Mouse (Mus musculus) embryonic facial prominence, embryonic 12.5 days (tissue): ENCODE measurements around the gene Olfr156. TPM values are rescaled to one million over a fixed set of nuclear protein-coding genes. Genes with fewer than 3 reads are reported as not detected.

Experiments
- ATAC-seq: fragments of 200-750 bp; cut with Nextera tagmentation; 2 replicates; pipeline ENCODE4 v1.8.0; 2017; ENCODE audit not compliant: insufficient number of reproducible peaks, insufficient read depth, low FRiP score, low TSS enrichment
- H3K27ac ChIP-seq: fragments of 300-500 bp; sonication (generic); 2 replicates; pipeline ENCODE4 v1.5.1; 2016; ENCODE audit warnings: mild to moderate bottlenecking
- H3K27me3 ChIP-seq: fragments of 300-500 bp; sonication (generic); 2 replicates; pipeline ENCODE4 v1.6.1; 2016; ENCODE audit warnings: mild to moderate bottlenecking, moderate library complexity
- H3K36me3 ChIP-seq: fragments of 300-500 bp; sonication (generic); 2 replicates; pipeline ENCODE4 v1.6.1; 2016; ENCODE audit warnings: mild to moderate bottlenecking
- H3K4me1 ChIP-seq: fragments of 300-500 bp; sonication (generic); 2 replicates; pipeline ENCODE4 v1.6.1; 2016
- H3K4me2 ChIP-seq: fragments of 300-500 bp; sonication (generic); replicated peaks from 2 replicates; pipeline ENCODE4 v1.6.1; 2016; ENCODE audit warnings: mild to moderate bottlenecking, moderate library complexity
- H3K4me3 ChIP-seq: fragments of 300-500 bp; sonication (generic); 2 replicates; pipeline ENCODE4 v1.5.1; 2016; ENCODE audit warnings: mild to moderate bottlenecking
- H3K9ac ChIP-seq: fragments of 300-500 bp; sonication (generic); 2 replicates; pipeline ENCODE4 v1.6.1; 2016; ENCODE audit warnings: mild to moderate bottlenecking, moderate library complexity
- H3K9me3 ChIP-seq: fragments of 300-500 bp; sonication (generic); 2 replicates; pipeline ENCODE4 v1.6.1; 2016; ENCODE audit warnings: mild to moderate bottlenecking, moderate library complexity
- WGBS: fragments of 180-500 bp; shearing (Covaris S2); methylation state at CpG from one replicate; pipeline ENCODE4 v1.1.7; 2016; 5-methylcytosine and 5-hydroxymethylcytosine counted together
- polyA plus RNA-seq: library from polyadenylated mRNA; unstranded; fragments of >200 nt; fragmentation: Nextera tagmentation; extraction: Ambion mirVana; gene quantifications from 2 replicates; pipeline ENCODE4 v1.2.1, GENCODE M21; 2016

The Olfr156 gene
- 0.09 and 0.31 TPM in 2 replicates for polyA plus RNA-seq

DNA sequence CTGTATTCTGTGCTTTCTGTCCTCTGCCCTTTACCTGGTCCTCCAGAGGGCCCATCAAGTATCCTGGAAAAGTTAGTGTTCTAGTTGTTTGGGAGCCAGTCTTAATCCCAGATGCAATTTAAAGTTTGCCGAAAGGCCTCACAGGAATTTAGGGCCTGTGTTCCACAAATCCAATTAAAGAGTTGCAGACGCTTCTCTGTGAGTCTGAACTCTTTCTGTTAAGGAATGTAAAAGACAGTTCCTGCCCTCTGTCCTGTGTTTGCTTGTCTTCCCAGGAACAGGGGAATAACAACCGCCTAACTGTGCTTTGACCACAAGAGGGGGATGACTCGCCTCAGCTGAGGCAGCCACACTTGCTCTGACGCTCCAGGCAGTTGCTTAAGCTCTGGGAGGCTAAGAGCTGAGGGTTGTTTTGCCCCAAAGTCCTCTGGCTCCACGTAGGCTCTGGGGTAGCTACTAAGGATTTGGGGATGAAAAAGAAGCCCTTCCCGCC lies at the start of gene Olfr156:
Gene Olfr156, minus strand, starts transcription at position 51 of the 493 bp plus-strand sequence.
- no peak for ATAC-seq
- Histone ChIP-seq H3K4me3 (no peak within 1 kb of the TSS), H3K4me2 (no peak within 1 kb of the TSS), H3K36me3 (no peaks in the 10 kb centered on the region), H3K27me3 (no peaks in the 10 kb centered on the region), H3K4me1 (0 out of 2 replicates have a peak, but pooled peaks cover 6% of the 10 kb centered on the region), H3K27ac (no peak within 1 kb of the TSS), H3K9me3 (no peaks in the 10 kb centered on the region), H3K9ac (no peak within 1 kb of the TSS)
- 9% methylated on average over 7 of the region's 7 CpGs for WGBS

DNA sequence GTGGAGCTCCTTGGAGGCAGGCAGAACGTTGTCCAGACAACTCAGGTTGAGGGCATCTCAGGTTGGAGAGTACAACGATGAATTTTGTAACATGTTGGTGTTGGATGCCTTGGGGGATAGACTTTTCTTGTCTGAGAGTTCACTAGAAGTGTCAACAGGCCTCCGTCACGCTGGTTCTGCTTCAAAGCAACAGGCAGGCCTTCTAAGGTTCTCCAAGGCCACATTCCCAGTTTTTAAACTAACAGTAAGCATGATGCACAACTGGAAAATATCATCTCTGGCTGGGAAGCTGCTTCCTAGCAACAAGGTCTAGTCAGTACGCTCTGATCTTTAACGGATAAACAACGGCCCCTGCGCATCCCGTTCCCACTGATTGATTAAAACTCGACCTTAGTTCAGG lies 46.1 kb upstream of the Olfr156 start:
- no peak overlapping the region for H3K9ac ChIP-seq
- no peak overlapping the region for H3K4me2 ChIP-seq
- no peak overlapping the region for H3K27ac ChIP-seq
- H3K4me1 ChIP-seq: 0 out of 2 replicates have a peak, but pooled peaks cover 4% of the 10 kb centered on the region
- WGBS: 79% methylated on average over 10 of the region's 10 CpGs
- no peaks in the 10 kb centered on the region for H3K36me3 ChIP-seq
- no peaks in the 10 kb centered on the region for H3K27me3 ChIP-seq
- H3K4me3 ChIP-seq: no peak overlapping the region
- H3K9me3 ChIP-seq: 0 out of 2 replicates have a peak, but pooled peaks cover 3% of the 10 kb centered on the region
- ATAC-seq: no peak

DNA sequence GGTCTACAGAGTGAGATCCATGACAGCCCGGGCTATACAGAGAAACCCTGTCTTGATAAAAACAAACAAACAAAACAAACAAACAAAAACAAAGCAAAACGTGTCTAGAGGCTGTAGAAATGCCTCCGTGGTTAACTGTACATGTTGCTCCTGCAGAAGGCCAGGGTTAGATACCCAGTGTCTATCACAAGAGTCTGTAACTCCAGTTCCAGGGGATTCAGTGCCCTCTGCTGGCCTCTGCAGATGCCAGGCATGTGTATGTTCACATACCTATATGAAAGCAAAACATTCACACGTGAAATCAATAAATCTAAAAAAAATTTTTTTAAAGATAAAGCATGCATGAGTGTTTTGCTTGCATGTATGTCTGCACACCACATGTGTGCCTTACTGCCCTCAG lies 39.6 kb upstream of the Olfr156 start:
- no peaks in the 10 kb centered on the region for H3K36me3 ChIP-seq
- H3K9me3 ChIP-seq: no peaks in the 10 kb centered on the region
- no peaks in the 10 kb centered on the region for H3K4me1 ChIP-seq
- WGBS: 66% methylated on average over 4 of the region's 4 CpGs
- no peak for ATAC-seq
- H3K27ac ChIP-seq: no peak overlapping the region
- no peak overlapping the region for H3K4me3 ChIP-seq
- no peaks in the 10 kb centered on the region for H3K27me3 ChIP-seq
- H3K9ac ChIP-seq: no peak overlapping the region
- H3K4me2 ChIP-seq: no peak overlapping the region

DNA sequence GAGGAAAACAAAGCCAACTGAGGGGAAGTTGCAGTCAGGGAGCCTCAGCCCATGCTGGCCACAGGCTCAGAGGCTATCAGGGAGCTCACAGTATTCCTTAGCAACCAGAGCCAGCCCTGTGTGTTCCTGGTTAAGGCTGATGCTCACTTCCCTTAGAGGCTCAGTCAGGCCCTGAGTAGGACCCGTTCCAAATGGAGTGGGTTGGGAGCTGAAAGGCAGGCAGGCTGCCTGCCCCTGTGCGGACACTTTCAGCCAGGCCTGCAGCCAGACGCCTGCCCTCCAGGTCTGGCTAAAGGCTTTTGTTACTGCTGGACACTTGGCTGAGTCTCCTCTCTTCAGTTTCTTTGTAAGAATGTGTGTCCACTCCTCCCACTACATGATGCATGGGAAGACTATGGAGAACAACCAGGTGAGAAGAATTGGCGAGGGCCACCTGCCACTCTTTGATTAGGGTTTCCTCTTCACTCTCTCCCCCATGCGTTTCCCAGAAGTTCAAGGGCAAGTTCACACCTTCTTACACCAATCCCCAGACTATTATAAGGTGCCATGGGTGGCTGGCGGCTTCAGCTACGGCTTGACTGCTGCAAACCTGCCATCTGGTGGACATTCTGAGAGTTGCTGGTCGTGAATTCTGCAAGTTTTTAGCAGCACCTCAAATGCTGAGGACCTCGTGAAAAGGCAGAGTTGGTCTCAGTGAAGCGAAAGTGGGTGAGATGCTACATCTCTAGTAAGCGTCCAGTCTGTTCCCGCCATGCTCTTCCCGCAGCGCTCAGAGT lies 37.2 kb upstream of the Olfr156 start:
- Histone ChIP-seq H3K4me3 (no peak overlapping the region), H3K27ac (no peak overlapping the region), H3K36me3 (no peaks in the 10 kb centered on the region), H3K4me1 (no peaks in the 10 kb centered on the region), H3K9me3 (no peaks in the 10 kb centered on the region), H3K4me2 (no peak overlapping the region), H3K27me3 (no peaks in the 10 kb centered on the region), H3K9ac (no peak overlapping the region)
- no peak for ATAC-seq
- 18% methylated on average over 14 of the region's 14 CpGs for WGBS

DNA sequence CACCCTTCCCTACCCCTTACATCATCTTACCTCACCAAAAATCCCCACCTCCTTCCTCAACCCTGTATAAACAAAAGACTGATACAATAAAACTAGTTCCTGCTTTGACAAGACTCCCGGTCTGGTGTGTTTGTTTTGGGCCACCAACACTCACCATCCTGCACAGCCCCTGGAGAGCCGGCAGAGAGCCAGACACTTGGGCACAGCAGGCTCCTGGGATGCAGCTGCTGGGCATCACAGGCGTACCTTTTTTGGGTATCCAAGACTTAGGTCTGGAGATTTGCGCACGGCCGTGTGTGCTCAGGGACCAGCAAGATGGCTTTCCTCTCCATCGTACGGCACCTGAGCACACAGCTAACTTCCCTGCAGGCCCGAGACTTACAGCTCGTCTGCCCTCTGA lies 36.2 kb upstream of the Olfr156 start:
- ATAC-seq: no peak
- Histone ChIP-seq H3K4me2 (no peak overlapping the region), H3K9ac (no peak overlapping the region), H3K36me3 (no peaks in the 10 kb centered on the region), H3K4me1 (no peaks in the 10 kb centered on the region), H3K9me3 (no peaks in the 10 kb centered on the region), H3K27ac (no peak overlapping the region), H3K27me3 (no peaks in the 10 kb centered on the region), H3K4me3 (no peak overlapping the region)
- 83% methylated on average over 10 of the region's 10 CpGs for WGBS

DNA sequence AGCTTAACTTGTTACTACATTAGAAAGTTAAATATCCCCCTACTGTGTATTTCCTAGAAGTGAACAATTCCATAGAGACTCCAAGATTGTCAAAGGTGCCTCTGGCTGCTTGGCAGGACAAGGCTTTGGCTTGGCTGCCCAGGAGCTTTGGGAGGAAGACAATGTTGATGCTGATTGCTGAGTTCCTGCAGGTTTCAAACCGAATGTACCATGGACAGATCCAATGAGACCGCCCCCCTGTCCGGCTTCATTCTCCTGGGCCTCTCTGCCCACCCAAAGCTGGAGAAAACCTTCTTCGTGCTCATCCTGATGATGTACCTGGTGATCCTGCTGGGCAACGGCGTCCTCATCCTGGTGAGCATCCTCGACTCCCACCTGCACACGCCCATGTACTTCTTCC lies 30.4 kb upstream of the Olfr156 start:
- Histone ChIP-seq H3K4me2 (no peak overlapping the region), H3K4me3 (no peak overlapping the region), H3K9me3 (no peaks in the 10 kb centered on the region), H3K27me3 (no peaks in the 10 kb centered on the region), H3K9ac (no peak overlapping the region), H3K4me1 (no peaks in the 10 kb centered on the region), H3K36me3 (no peaks in the 10 kb centered on the region), H3K27ac (no peak overlapping the region)
- no peak for ATAC-seq
- WGBS: 66% methylated on average over 8 of the region's 8 CpGs

DNA sequence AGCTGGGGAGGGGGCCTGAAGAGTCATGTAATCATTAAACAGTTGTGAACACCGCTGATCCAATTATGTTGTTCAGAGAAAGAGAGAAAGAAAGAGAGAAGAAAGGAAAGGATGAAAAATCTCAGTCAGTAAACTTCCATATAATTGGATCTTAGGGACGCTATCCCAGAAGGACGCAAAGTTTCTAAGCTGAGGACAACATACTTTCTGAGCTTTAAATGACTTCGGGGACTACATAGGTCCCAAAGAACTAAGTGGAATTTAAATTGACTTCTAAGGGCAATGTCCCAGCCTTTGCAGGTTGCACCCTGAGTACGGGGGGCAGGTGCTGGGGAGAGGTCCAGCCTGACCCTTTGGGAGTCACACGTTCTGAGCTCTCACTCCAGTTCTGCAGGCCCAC lies 27.6 kb upstream of the Olfr156 start, which contains the start of gene Olfr155:
Gene Olfr155, plus strand, starts transcription at position 301 of the 400 bp plus-strand sequence.
- Histone ChIP-seq H3K27ac (no peak within 1 kb of the TSS), H3K9ac (no peak within 1 kb of the TSS), H3K4me2 (no peak within 1 kb of the TSS), H3K4me3 (no peak within 1 kb of the TSS), H3K4me1 (no peaks in the 10 kb centered on the region), H3K36me3 (no peaks in the 10 kb centered on the region), H3K27me3 (no peaks in the 10 kb centered on the region), H3K9me3 (no peaks in the 10 kb centered on the region)
- no peak for ATAC-seq
- WGBS: 81% methylated on average over 6 of the region's 6 CpGs

DNA sequence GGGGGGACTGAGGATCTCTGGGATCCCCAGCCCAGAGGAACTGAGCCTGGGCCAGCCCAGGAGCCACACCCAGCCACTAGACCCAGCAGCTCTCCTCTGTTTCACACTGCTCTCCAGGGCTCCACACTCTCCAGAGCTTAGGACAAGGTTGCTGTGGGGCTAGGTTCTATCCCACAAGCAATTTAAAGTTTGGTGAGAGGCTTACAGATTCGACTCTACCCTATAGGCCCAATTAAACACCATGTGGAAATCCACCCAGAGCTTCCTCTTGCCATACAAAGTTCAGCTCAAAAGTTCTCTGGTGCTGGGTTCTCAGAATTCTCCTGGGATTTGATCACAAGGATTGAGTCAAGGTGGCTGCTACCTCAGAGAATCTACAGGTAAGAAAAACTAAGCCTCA lies 16.4 kb upstream of the Olfr156 start, which contains the start of gene Olfr157:
Gene Olfr157, minus strand, starts transcription at position 101 of the 400 bp plus-strand sequence.
- Histone ChIP-seq H3K27me3 (no peaks in the 10 kb centered on the region), H3K4me2 (no peak within 1 kb of the TSS), H3K36me3 (no peaks in the 10 kb centered on the region), H3K9ac (no peak within 1 kb of the TSS), H3K4me3 (no peak within 1 kb of the TSS), H3K27ac (no peak within 1 kb of the TSS), H3K9me3 (0 out of 2 replicates have a peak, but pooled peaks cover 4% of the 10 kb centered on the region), H3K4me1 (no peaks in the 10 kb centered on the region)
- WGBS: 53% methylated on average over 1 of the region's 1 CpGs
- no peak for ATAC-seq

DNA sequence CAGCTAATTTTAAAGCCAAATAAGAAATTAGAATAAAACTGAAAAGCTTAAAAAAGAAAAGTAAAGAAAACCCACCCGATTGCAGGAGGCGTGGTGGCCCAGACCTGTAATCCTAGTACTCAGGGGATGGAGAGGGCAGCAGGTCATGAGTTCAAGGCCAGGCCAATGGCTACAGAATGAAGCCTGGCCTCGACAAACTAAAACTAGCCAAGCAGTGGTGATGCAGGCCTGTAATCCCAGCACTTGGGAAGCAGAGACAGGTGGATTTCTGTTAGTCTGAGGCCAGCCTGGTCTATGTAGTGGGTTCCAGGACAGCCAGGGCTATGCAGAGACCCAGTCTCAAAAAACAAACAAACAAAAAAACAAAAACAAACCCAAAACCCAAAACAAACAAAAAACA lies 14.6 kb upstream of the Olfr156 start:
- H3K36me3 ChIP-seq: no peaks in the 10 kb centered on the region
- H3K4me1 ChIP-seq: no peaks in the 10 kb centered on the region
- 59% methylated on average over 3 of the region's 3 CpGs for WGBS
- H3K9ac ChIP-seq: no peak overlapping the region
- H3K9me3 ChIP-seq: 0 out of 2 replicates have a peak, but pooled peaks cover 4% of the 10 kb centered on the region
- H3K4me2 ChIP-seq: no peak overlapping the region
- no peaks in the 10 kb centered on the region for H3K27me3 ChIP-seq
- ATAC-seq: no peak
- H3K4me3 ChIP-seq: no peak overlapping the region
- H3K27ac ChIP-seq: no peak overlapping the region

DNA sequence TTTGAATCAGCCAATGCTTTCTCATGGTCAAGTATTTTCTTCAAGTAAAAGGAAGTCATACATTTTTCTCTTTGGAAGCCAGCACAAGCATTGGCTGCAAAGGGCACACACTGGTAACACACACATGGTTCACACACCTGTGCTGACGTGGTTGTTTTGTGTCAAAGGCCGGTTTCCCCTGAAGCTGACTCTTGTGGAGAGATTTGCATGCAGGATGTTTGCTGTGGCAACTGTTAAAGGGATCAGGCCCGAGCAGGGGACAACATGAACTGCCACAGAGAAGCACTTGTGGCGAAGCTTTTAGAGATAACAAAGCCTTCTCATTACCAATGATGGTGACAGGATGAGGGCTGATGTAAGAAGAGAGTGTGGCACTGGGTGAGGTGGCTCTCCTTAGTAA lies 11.1 kb upstream of the Olfr156 start:
- no peaks in the 10 kb centered on the region for H3K4me1 ChIP-seq
- no peak overlapping the region for H3K4me2 ChIP-seq
- no peaks in the 10 kb centered on the region for H3K27me3 ChIP-seq
- no peaks in the 10 kb centered on the region for H3K36me3 ChIP-seq
- H3K9ac ChIP-seq: no peak overlapping the region
- no peaks in the 10 kb centered on the region for H3K9me3 ChIP-seq
- H3K27ac ChIP-seq: no peak overlapping the region
- no peak overlapping the region for H3K4me3 ChIP-seq
- 73% methylated on average over 4 of the region's 4 CpGs for WGBS
- no peak for ATAC-seq

DNA sequence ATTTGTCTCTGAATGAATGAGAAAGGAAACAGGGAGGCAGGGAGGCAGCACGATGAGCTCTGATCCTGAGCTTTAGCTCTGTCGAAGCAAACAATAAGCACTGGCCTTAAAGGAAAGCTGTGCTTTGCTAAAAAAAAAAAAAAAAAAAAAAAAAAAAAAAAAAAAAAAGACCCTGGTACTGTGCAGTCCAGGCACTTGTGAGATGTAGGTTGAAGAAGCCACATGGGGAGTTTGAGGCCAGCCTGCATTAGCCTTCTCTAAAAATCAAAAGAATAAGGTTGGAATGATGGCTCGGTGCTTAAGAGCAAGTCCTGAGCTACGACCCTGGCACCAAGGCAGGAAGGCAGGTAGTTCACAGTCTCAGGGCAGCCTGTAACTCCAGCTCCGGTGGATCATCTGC lies 10.1 kb upstream of the Olfr156 start:
- no peak overlapping the region for H3K9ac ChIP-seq
- WGBS: 76% methylated on average over 5 of the region's 5 CpGs
- no peak overlapping the region for H3K4me3 ChIP-seq
- ATAC-seq: no peak
- no peaks in the 10 kb centered on the region for H3K9me3 ChIP-seq
- H3K27me3 ChIP-seq: no peaks in the 10 kb centered on the region
- H3K36me3 ChIP-seq: no peaks in the 10 kb centered on the region
- no peaks in the 10 kb centered on the region for H3K4me1 ChIP-seq
- H3K27ac ChIP-seq: no peak overlapping the region
- H3K4me2 ChIP-seq: no peak overlapping the region

DNA sequence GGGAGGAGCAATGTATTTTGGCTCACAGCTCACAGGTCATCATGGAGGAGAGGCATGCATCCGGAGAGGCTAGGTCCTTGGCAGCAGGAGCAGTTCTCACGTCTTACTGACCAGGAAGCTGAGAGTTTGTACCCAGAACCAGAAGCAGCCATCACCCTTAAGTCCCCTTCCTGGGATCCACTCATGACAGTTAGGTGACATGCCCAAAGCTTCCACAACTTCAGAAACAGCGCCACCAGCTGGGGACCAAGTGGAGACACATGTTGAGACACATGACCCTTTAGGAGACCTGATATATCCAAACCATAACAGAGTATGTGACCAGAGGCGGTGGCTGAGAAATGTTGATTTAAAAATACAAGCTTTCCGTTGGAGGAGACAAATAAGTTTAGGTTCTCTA lies 8.3 kb upstream of the Olfr156 start:
- Histone ChIP-seq H3K27me3 (no peaks in the 10 kb centered on the region), H3K36me3 (no peaks in the 10 kb centered on the region), H3K4me1 (no peaks in the 10 kb centered on the region), H3K9me3 (no peaks in the 10 kb centered on the region), H3K27ac (no peak overlapping the region), H3K9ac (no peak overlapping the region), H3K4me3 (no peak overlapping the region), H3K4me2 (no peak overlapping the region)
- 65% methylated on average over 5 of the region's 5 CpGs for WGBS
- no peak for ATAC-seq
